Mouse (Mus musculus) forebrain, embryonic 13.5 days (tissue): ENCODE measurements around the gene Mcoln1. TPM values are rescaled to one million over a fixed set of nuclear protein-coding genes. Genes with fewer than 3 reads are reported as not detected.

Source experiments
- ATAC-seq: fragments of 200-750 bp; cut with Nextera tagmentation; 2 replicates; pipeline ENCODE4 v1.8.0; 2017
- H3K27ac ChIP-seq: fragments of 300-500 bp; sonication (generic); 2 replicates; pipeline ENCODE4 v1.5.1; 2015; ENCODE audit warnings: inconsistent platforms, mild to moderate bottlenecking, moderate library complexity
- H3K27me3 ChIP-seq: fragments of 300-500 bp; sonication (generic); 2 replicates; pipeline ENCODE4 v1.6.1; 2015; ENCODE audit warnings: mild to moderate bottlenecking, inconsistent platforms
- H3K36me3 ChIP-seq: fragments of 300-500 bp; sonication (generic); 2 replicates; pipeline ENCODE4 v1.6.1; 2015; ENCODE audit warnings: mild to moderate bottlenecking, inconsistent platforms; ENCODE audit not compliant: poor library complexity, severe bottlenecking
- H3K4me1 ChIP-seq: fragments of 300-500 bp; sonication (generic); 2 replicates; pipeline ENCODE4 v1.6.1; 2015; ENCODE audit warnings: inconsistent platforms
- H3K4me2 ChIP-seq: fragments of 300-500 bp; sonication (generic); 2 replicates; pipeline ENCODE4 v1.6.1; 2015; ENCODE audit warnings: inconsistent platforms, mild to moderate bottlenecking, moderate library complexity
- H3K4me3 ChIP-seq: fragments of 300-500 bp; sonication (generic); 2 replicates; pipeline ENCODE4 v1.5.1; 2015; ENCODE audit warnings: mild to moderate bottlenecking, inconsistent platforms
- H3K9ac ChIP-seq: fragments of 300-500 bp; sonication (generic); 2 replicates; pipeline ENCODE4 v1.6.1; 2015; ENCODE audit warnings: mild to moderate bottlenecking, inconsistent platforms
- H3K9me3 ChIP-seq: fragments of 300-500 bp; sonication (generic); replicated peaks from 2 replicates; pipeline ENCODE4 v1.6.1; 2016; ENCODE audit warnings: inconsistent platforms
- WGBS: fragments of 180-500 bp; shearing (Covaris S2); methylation state at CpG from one replicate; pipeline ENCODE4 v1.1.7; 2015; 5-methylcytosine and 5-hydroxymethylcytosine counted together
- polyA plus RNA-seq: library from polyadenylated mRNA; unstranded; fragments of >200 nt; fragmentation: Nextera tagmentation; extraction: Ambion mirVana; gene quantifications from 2 replicates; pipeline ENCODE4 v1.2.1, GENCODE M21; 2015

Gene Mcoln1
- polyA plus RNA-seq, 1 experiment from 2014 or later, result 68.7 TPM

- H3K4me1 ChIP-seq, result no peaks in the 10 kb centered on the region
- H3K27ac ChIP-seq, result no peak overlapping the region
- no peak overlapping the region for H3K4me3 ChIP-seq
- H3K4me2 ChIP-seq, result no peak overlapping the region
- WGBS, result 61% methylated on average over 5 of the region's 5 CpGs
- no peaks in the 10 kb centered on the region for H3K36me3 ChIP-seq
- H3K27me3 ChIP-seq, result no peaks in the 10 kb centered on the region; the same call in 1 of the 2 replicates
- no peak overlapping the region for H3K9ac ChIP-seq
- no peak for ATAC-seq
- H3K9me3 ChIP-seq, result no peaks in the 10 kb centered on the region
Measured at GRCm38 (mm10) chr8:3481605-3482004, 18.7 kb upstream of the Mcoln1 start.

- no peak overlapping the region for H3K4me3 ChIP-seq
- WGBS, result 89% methylated on average over 22 of the region's 22 CpGs
- H3K36me3 ChIP-seq, result no peaks in the 10 kb centered on the region
- ATAC-seq, result no peak
- H3K9me3 ChIP-seq, result no peaks in the 10 kb centered on the region
- H3K9ac ChIP-seq, result no peak overlapping the region
- H3K4me1 ChIP-seq, result no peaks in the 10 kb centered on the region
- H3K27me3 ChIP-seq, result no peaks in the 10 kb centered on the region
- no peak overlapping the region for H3K4me2 ChIP-seq
- no peak overlapping the region for H3K27ac ChIP-seq
Measured at GRCm38 (mm10) chr8:3482240-3482740, 18.0 kb upstream of the Mcoln1 start.

- no peak overlapping the region for H3K4me3 ChIP-seq
- H3K4me1 ChIP-seq, result no peaks in the 10 kb centered on the region
- no peak for ATAC-seq
- no peaks in the 10 kb centered on the region for H3K27me3 ChIP-seq
- no peak overlapping the region for H3K9ac ChIP-seq
- no peaks in the 10 kb centered on the region for H3K9me3 ChIP-seq
- no peak overlapping the region for H3K4me2 ChIP-seq
- no peaks in the 10 kb centered on the region for H3K36me3 ChIP-seq
- no peak overlapping the region for H3K27ac ChIP-seq
- 84% methylated on average over 7 of the region's 7 CpGs for WGBS
Measured at GRCm38 (mm10) chr8:3483546-3483945, 16.7 kb upstream of the Mcoln1 start.

GRCm38 (mm10) chr8:3485192-3485591 is 15.1 kb upstream of the Mcoln1 start:
- Histone ChIP-seq H3K4me3 (no peak overlapping the region), H3K36me3 (no peaks in the 10 kb centered on the region), H3K4me1 (no peaks in the 10 kb centered on the region), H3K9me3 (no peaks in the 10 kb centered on the region), H3K27me3 (no peaks in the 10 kb centered on the region), H3K27ac (no peak overlapping the region), H3K4me2 (no peak overlapping the region), H3K9ac (no peak overlapping the region)
- ATAC-seq, result no peak
- 24% methylated on average over 5 of the region's 5 CpGs for WGBS

- peak; percentile 93 for ATAC-seq
- under 1% methylated on average over 40 of the region's 64 CpGs for WGBS
- Histone ChIP-seq H3K27ac (peak within 1 kb of the TSS; percentile 78), H3K9me3 (peaks cover 12% of the 10 kb centered on the region), H3K9ac (peak within 1 kb of the TSS; percentile 99), H3K4me2 (peak within 1 kb of the TSS; percentile 79), H3K27me3 (no peaks in the 10 kb centered on the region), H3K4me3 (peak within 1 kb of the TSS; percentile 90), H3K36me3 (peaks cover 34% of the 10 kb centered on the region), H3K4me1 (peaks cover 21% of the 10 kb centered on the region)
Measured at GRCm38 (mm10) chr8:3492901-3493844, 7.1 kb upstream of the Mcoln1 start, which contains the start of gene Zfp358. Zfp358 (plus strand) TSS chr8:3493138.

- H3K36me3 ChIP-seq, result peaks cover 34% of the 10 kb centered on the region
- WGBS, result 30% methylated on average over 6 of the region's 6 CpGs
- peak overlapping the region; percentile 78 for H3K27ac ChIP-seq
- peak overlapping the region; percentile 99 for H3K9ac ChIP-seq
- H3K4me2 ChIP-seq, result peak overlapping the region; percentile 79
- H3K27me3 ChIP-seq, result no peaks in the 10 kb centered on the region
- H3K4me1 ChIP-seq, result peaks cover 21% of the 10 kb centered on the region
- peaks cover 12% of the 10 kb centered on the region for H3K9me3 ChIP-seq
- ATAC-seq, result peak; percentile 5; the same call in 1 of the 2 replicates
- H3K4me3 ChIP-seq, result peak overlapping the region; percentile 90
Measured at GRCm38 (mm10) chr8:3493845-3494208, 6.4 kb upstream of the Mcoln1 start.

- H3K36me3 ChIP-seq, result peaks cover 37% of the 10 kb centered on the region
- no peak overlapping the region for H3K27ac ChIP-seq
- ATAC-seq, result no peak
- no peak overlapping the region for H3K9ac ChIP-seq
- H3K4me1 ChIP-seq, result peaks cover 23% of the 10 kb centered on the region
- H3K4me3 ChIP-seq, result 0 out of 2 replicates have a peak overlapping the region, but pooled peaks have one; percentile 4
- 97% methylated on average over 44 of the region's 44 CpGs for WGBS
- no peaks in the 10 kb centered on the region for H3K27me3 ChIP-seq
- H3K4me2 ChIP-seq, result no peak overlapping the region
- H3K9me3 ChIP-seq, result peaks cover 12% of the 10 kb centered on the region
Measured at GRCm38 (mm10) chr8:3495578-3496427, 4.5 kb upstream of the Mcoln1 start.

- H3K36me3 ChIP-seq, result peaks cover 37% of the 10 kb centered on the region
- H3K4me2 ChIP-seq, result no peak overlapping the region
- no peak for ATAC-seq
- no peak overlapping the region for H3K9ac ChIP-seq
- H3K4me3 ChIP-seq, result no peak overlapping the region
- no peak overlapping the region for H3K27ac ChIP-seq
- H3K4me1 ChIP-seq, result peaks cover 29% of the 10 kb centered on the region
- no peaks in the 10 kb centered on the region for H3K27me3 ChIP-seq
- H3K9me3 ChIP-seq, result peaks cover 12% of the 10 kb centered on the region
- WGBS, result 95% methylated on average over 15 of the region's 15 CpGs
Measured at GRCm38 (mm10) chr8:3496428-3496748, 3.9 kb upstream of the Mcoln1 start.

GRCm38 (mm10) chr8:3498583-3498982 is 1.7 kb upstream of the Mcoln1 start:
- no peak overlapping the region for H3K4me3 ChIP-seq
- peaks cover 12% of the 10 kb centered on the region for H3K9me3 ChIP-seq
- H3K4me1 ChIP-seq, result peaks cover 38% of the 10 kb centered on the region
- 86% methylated on average over 3 of the region's 3 CpGs for WGBS
- no peak overlapping the region for H3K27ac ChIP-seq
- no peak for ATAC-seq
- H3K36me3 ChIP-seq, result peaks cover 37% of the 10 kb centered on the region
- H3K27me3 ChIP-seq, result no peaks in the 10 kb centered on the region
- H3K4me2 ChIP-seq, result no peak overlapping the region
- no peak overlapping the region for H3K9ac ChIP-seq

- Histone ChIP-seq H3K36me3 (peaks cover 36% of the 10 kb centered on the region), H3K9ac (peak overlapping the region; percentile 76), H3K4me2 (peak overlapping the region; percentile 85), H3K27ac (peak overlapping the region; percentile 84), H3K4me1 (peaks cover 28% of the 10 kb centered on the region), H3K9me3 (peaks cover 9% of the 10 kb centered on the region), H3K4me3 (peak overlapping the region; percentile 72), H3K27me3 (no peaks in the 10 kb centered on the region)
- ATAC-seq, result no peak
- WGBS, result 8% methylated on average over 8 of the region's 8 CpGs
Measured at GRCm38 (mm10) chr8:3499751-3500150, 506 bp upstream of the Mcoln1 start.

GRCm38 (mm10) chr8:3502217-3502616 is 2.0 kb downstream of the Mcoln1 start:
- Histone ChIP-seq H3K27ac (no peak overlapping the region), H3K27me3 (no peaks in the 10 kb centered on the region), H3K9me3 (no peaks in the 10 kb centered on the region), H3K4me3 (no peak overlapping the region), H3K4me1 (peaks cover 18% of the 10 kb centered on the region), H3K9ac (0 out of 2 replicates have a peak overlapping the region, but pooled peaks have one; percentile 92), H3K4me2 (no peak overlapping the region), H3K36me3 (peaks cover 29% of the 10 kb centered on the region)
- ATAC-seq, result no peak
- WGBS, result 85% methylated on average over 4 of the region's 4 CpGs
